Mouse (Mus musculus) hindbrain, embryonic 14.5 days (tissue): ENCODE measurements around the gene Setd1a. TPM values are rescaled to one million over a fixed set of nuclear protein-coding genes. Genes with fewer than 3 reads are reported as not detected.
"Not testable (repeated sequence)": the region's sequence is repeated elsewhere in the genome, so short reads cannot be mapped to it uniquely, and the experiment has no call there.

Experiments
- ATAC-seq: fragments of 200-750 bp; cut with Nextera tagmentation; 2 replicates; pipeline ENCODE4 v1.8.0; 2017; ENCODE audit warnings: moderate number of reproducible peaks, mild to moderate bottlenecking, moderate TSS enrichment, moderate library complexity; ENCODE audit not compliant: low FRiP score
- DNase-seq: peaks from one replicate; pipeline ENCODE4 v3.0.0-alpha.2; 2015; ENCODE audit warnings: low spot score
- H3K27ac ChIP-seq: fragments of 300-500 bp; sonication (generic); 2 replicates; pipeline ENCODE4 v1.5.1; 2014; ENCODE audit warnings: mild to moderate bottlenecking, moderate library complexity
- H3K27me3 ChIP-seq: fragments of 300-500 bp; sonication (generic); 2 replicates; pipeline ENCODE4 v1.6.1; 2014; ENCODE audit warnings: mild to moderate bottlenecking, low read length, mixed read lengths; ENCODE audit not compliant: control insufficient read depth, insufficient read depth
- H3K36me3 ChIP-seq: fragments of 300-500 bp; sonication (generic); replicated peaks from 2 replicates; pipeline ENCODE4 v1.6.1; 2014; ENCODE audit not compliant: control insufficient read depth, insufficient read depth
- H3K4me1 ChIP-seq: fragments of 300-500 bp; sonication (generic); replicated peaks from 2 replicates; pipeline ENCODE4 v1.6.1; 2014; ENCODE audit warnings: antibody characterized with exemption, low read length, mixed read lengths; ENCODE audit not compliant: control insufficient read depth, insufficient read depth
- H3K4me2 ChIP-seq: fragments of 300-500 bp; sonication (generic); replicated peaks from 2 replicates; pipeline ENCODE4 v1.6.1; 2014; ENCODE audit warnings: mild to moderate bottlenecking, moderate library complexity
- H3K4me3 ChIP-seq: fragments of 300-500 bp; sonication (generic); replicated peaks from 2 replicates; pipeline ENCODE4 v1.5.1; 2014; ENCODE audit warnings: mild to moderate bottlenecking, low read length
- H3K9ac ChIP-seq: fragments of 300-500 bp; sonication (generic); 2 replicates; pipeline ENCODE4 v1.6.1; 2014
- H3K9me3 ChIP-seq: fragments of 300-500 bp; sonication (generic); 2 replicates; pipeline ENCODE4 v1.6.1; 2016; ENCODE audit warnings: low read length; ENCODE audit not compliant: control insufficient read depth
- WGBS: fragments of 180-500 bp; shearing (Covaris S2); extraction: QIAGEN DNeasy Blood & Tissue Kit; methylation state at CpG from one replicate; pipeline ENCODE4 v1.1.7; 2014; 5-methylcytosine and 5-hydroxymethylcytosine counted together
- polyA plus RNA-seq: library from polyadenylated mRNA; unstranded; fragments of >200 nt; fragmentation: Nextera tagmentation; extraction: Ambion mirVana; gene quantifications from 2 replicates; pipeline ENCODE4 v1.2.1, GENCODE M21; 2014

Setd1a gene
- polyA plus RNA-seq, result 18.7 and 19.1 TPM in 2 replicates

GRCm38 (mm10) chr7:127776426-127776825, at the start of gene Setd1a:
Gene Setd1a (plus strand): TSS chr7:127776670.
- Histone ChIP-seq H3K36me3 (peaks cover 29% of the 10 kb centered on the region), H3K27ac (peak within 1 kb of the TSS; percentile 98), H3K4me3 (peak within 1 kb of the TSS; percentile 79), H3K9me3 (no peaks in the 10 kb centered on the region), H3K4me1 (peaks cover 7% of the 10 kb centered on the region), H3K4me2 (peak within 1 kb of the TSS; percentile 84), H3K9ac (peak within 1 kb of the TSS; percentile 78), H3K27me3 (no peaks in the 10 kb centered on the region)
- ATAC-seq (peak; percentile 65), DNase-seq (peak; percentile 90)
- WGBS, result under 1% methylated on average over 23 of the region's 23 CpGs

DNA sequence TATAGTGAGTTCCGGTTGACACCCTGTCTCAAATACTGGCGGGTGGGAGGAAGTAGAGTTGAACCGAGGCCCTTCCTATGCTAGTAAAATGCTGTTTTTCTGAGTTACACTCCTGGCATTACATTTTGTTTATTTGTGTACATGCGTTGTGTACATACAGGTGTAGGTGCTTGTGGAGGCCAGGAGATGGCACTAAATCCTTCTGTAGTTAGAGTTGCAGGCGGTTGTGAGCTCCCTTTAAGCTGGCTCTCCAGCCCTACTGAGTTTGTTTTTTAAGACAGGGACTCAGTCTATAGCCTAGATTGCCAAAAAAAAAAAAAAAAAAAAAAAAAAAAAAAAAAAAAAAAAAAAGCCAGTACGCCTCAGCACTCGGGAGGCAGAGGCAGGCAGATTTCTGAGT, 48.6 kb upstream of the Setd1a start:
- no peaks in the 10 kb centered on the region for H3K4me1 ChIP-seq
- no peaks in the 10 kb centered on the region for H3K27me3 ChIP-seq
- no peaks in the 10 kb centered on the region for H3K9me3 ChIP-seq
- ATAC-seq (no peak), DNase-seq (no peak)
- no peaks in the 10 kb centered on the region for H3K36me3 ChIP-seq
- no peak overlapping the region for H3K4me3 ChIP-seq
- no peak overlapping the region for H3K27ac ChIP-seq
- H3K4me2 ChIP-seq, result no peak overlapping the region
- WGBS, result 86% methylated on average over 7 of the region's 7 CpGs
- H3K9ac ChIP-seq, result no peak overlapping the region

- Histone ChIP-seq H3K27ac (no peak overlapping the region), H3K9me3 (no peaks in the 10 kb centered on the region), H3K9ac (no peak overlapping the region), H3K4me2 (no peak overlapping the region), H3K27me3 (no peaks in the 10 kb centered on the region), H3K4me1 (no peaks in the 10 kb centered on the region), H3K36me3 (no peaks in the 10 kb centered on the region), H3K4me3 (no peak overlapping the region)
- ATAC-seq, result no peak
- 73% methylated on average over 4 of the region's 4 CpGs for WGBS
- no peak for DNase-seq
Measured at GRCm38 (mm10) chr7:127730170-127730569, 46.3 kb upstream of the Setd1a start.

GRCm38 (mm10) chr7:127732066-127732465, 44.4 kb upstream of the Setd1a start, which contains the start of gene Ctf2:
Gene Ctf2 (minus strand): TSS chr7:127732166.
- H3K4me1 ChIP-seq, H3K27ac ChIP-seq, DNase-seq, ATAC-seq, H3K4me2 ChIP-seq, H3K9me3 ChIP-seq, H3K27me3 ChIP-seq, H3K9ac ChIP-seq, H3K36me3 ChIP-seq, H3K4me3 ChIP-seq: not testable (repeated sequence)
- WGBS, result no CpG with 5 or more reads among the region's 5 CpGs

DNA sequence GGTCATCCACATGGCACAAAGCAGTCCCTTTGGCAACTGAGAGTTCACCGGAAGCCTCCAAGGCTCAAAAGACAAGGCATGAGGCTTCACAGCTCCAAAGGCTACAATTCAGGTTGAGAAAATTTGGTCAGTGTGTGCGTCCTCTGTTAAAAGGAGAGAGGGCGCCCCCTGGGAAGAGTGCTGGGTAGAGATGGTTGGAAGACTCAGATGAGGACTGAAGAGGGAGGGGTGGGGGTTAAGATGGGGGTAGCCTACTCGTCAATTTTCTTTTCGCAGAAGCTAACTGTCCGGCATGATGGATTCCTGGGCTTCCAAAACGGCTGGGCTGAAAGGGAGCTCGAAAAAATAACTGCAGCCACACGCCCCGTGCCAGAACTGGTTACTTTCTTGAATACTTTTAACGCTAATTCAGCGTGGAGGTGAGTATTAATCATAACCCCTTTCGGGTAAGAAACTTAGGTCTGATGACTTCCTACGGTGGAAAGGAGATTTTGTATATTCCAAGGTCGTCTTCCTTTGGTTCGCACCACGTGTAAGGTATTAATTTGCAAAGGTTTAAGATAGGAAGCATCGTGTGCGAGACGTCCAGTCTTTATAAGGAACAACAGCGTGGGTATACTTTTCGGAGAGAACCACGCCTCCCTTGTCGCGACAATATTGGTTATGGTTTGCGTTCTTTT, 32.0 kb upstream of the Setd1a start, which contains the start of gene Fbxl19:
Gene Fbxl19 (plus strand): TSS at position 178 of the 680 bp plus-strand sequence.
- Histone ChIP-seq H3K4me3 (peak within 1 kb of the TSS; percentile 92), H3K4me1 (peaks cover 16% of the 10 kb centered on the region; the same call in 1 of the 2 replicates), H3K27ac (peak within 1 kb of the TSS; percentile 89), H3K9ac (peak within 1 kb of the TSS; percentile 50), H3K4me2 (peak within 1 kb of the TSS; percentile 66), H3K9me3 (no peaks in the 10 kb centered on the region), H3K27me3 (no peaks in the 10 kb centered on the region), H3K36me3 (peaks cover 15% of the 10 kb centered on the region)
- under 1% methylated on average over 26 of the region's 26 CpGs for WGBS
- peak; percentile 75 for DNase-seq
- no peak for ATAC-seq

DNA sequence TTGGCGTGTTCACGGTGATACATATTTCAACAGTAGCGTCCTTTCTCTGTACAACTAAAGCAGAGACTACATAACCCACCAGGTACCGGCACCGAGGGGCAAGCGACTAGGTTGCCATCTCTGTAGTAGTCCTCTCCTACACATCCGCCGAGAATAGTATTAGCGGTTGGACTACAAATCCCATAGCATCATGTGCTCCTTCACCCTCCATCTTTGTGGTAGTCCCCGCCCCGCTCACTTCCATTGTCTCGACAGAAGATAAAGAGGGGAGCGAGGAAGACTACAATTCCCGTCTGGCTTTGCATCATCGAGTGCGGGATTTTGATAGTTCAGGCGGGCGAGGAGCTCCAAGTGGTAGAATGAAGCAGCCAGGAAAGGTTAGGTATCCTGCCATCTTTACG, 31.2 kb upstream of the Setd1a start:
- Histone ChIP-seq H3K4me2 (peak overlapping the region; percentile 66), H3K9me3 (no peaks in the 10 kb centered on the region)

GRCm38 (mm10) chr7:127745652-127746493, 30.6 kb upstream of the Setd1a start:
- no peaks in the 10 kb centered on the region for H3K27me3 ChIP-seq
- peaks cover 16% of the 10 kb centered on the region; the same call in 1 of the 2 replicates for H3K4me1 ChIP-seq
- peaks cover 27% of the 10 kb centered on the region for H3K36me3 ChIP-seq
- peak overlapping the region; percentile 90 for H3K9ac ChIP-seq
- peak overlapping the region; percentile 92 for H3K4me3 ChIP-seq
- H3K9me3 ChIP-seq, result no peaks in the 10 kb centered on the region
- peak overlapping the region; percentile 66 for H3K4me2 ChIP-seq
- ATAC-seq, result peak; percentile 91
- DNase-seq, result peak; percentile 98
- WGBS, result under 1% methylated on average over 39 of the region's 39 CpGs
- H3K27ac ChIP-seq, result peak overlapping the region; percentile 89

More for the DNA sequence above, 31.2 kb upstream of the Setd1a start:
- ATAC-seq, result peak; percentile 88
- no peaks in the 10 kb centered on the region for H3K27me3 ChIP-seq
- peaks cover 22% of the 10 kb centered on the region for H3K36me3 ChIP-seq
- peak overlapping the region; percentile 92 for H3K4me3 ChIP-seq
- DNase-seq, result peak; percentile 96
- H3K9ac ChIP-seq, result peak overlapping the region; percentile 50
- H3K27ac ChIP-seq, result peak overlapping the region; percentile 89
- WGBS, result 0% methylated on average over 19 of the region's 19 CpGs
- peaks cover 16% of the 10 kb centered on the region; the same call in 1 of the 2 replicates for H3K4me1 ChIP-seq

- Histone ChIP-seq H3K9ac (peak overlapping the region; percentile 90), H3K4me2 (peak overlapping the region; percentile 66), H3K27me3 (no peaks in the 10 kb centered on the region), H3K36me3 (peaks cover 37% of the 10 kb centered on the region), H3K27ac (peak overlapping the region; percentile 77), H3K4me1 (peaks cover 16% of the 10 kb centered on the region; the same call in 1 of the 2 replicates), H3K9me3 (no peaks in the 10 kb centered on the region), H3K4me3 (peak overlapping the region; percentile 92)
- DNase-seq (no peak), ATAC-seq (no peak)
- 1% methylated on average over 41 of the region's 62 CpGs for WGBS
Measured at GRCm38 (mm10) chr7:127746494-127747491, 29.7 kb upstream of the Setd1a start.
